Mouse (Mus musculus): ENCODE measurements at regions not wholly inside any gene's neighbourhood (a gene's known extent, or its start where the extent isn't known, plus 50 kb on each side); places are given as distances from the start of the nearest gene placed in this dataset.

DNA sequence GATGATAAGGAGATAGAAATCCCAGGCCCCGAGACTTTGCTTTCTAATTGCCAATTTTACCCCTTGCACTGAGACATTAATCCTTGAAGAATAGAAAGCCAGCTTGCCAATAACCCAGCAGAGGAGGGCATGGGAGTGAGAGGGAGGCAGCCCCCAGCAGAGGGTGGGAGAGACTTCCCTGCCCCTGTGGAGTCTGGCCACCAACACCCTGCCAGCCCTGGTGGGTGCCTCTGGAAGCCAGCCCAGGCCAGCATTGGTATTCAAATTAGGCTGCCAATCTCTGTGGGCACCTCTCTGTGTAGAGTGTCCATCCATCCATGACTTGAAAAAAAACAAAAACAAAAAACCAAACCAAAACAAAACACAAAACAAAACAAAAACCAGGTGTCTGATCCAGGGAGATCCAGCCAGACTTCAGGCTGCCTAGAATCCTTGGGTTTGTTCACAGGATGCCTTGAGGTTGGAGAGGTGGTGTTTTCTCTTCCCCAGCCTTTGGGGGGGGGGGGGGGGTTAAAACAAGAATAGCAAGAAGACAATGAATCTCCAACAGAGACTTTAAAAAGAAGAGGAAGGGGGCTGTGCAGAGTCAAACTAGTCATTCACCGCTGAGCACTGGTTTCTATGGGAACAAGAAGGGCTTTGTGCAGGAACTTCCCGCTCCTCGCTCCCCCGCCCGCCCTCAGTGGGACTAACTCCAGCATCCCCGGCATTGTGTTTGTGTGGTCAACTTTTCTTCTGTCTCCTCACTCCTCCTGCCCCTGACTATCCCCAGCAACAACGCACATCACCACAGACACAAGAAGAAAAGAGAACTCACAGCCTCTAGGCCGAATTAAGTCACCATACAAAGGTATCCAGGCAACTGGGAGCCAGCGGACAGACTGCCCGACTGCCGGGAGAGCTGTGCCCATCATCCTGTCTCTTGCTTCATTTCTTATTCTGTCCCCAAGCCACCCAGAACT is 236.3 kb upstream of the Pabpc6 start:
- peak; percentile 46 for DNase-seq

DNA sequence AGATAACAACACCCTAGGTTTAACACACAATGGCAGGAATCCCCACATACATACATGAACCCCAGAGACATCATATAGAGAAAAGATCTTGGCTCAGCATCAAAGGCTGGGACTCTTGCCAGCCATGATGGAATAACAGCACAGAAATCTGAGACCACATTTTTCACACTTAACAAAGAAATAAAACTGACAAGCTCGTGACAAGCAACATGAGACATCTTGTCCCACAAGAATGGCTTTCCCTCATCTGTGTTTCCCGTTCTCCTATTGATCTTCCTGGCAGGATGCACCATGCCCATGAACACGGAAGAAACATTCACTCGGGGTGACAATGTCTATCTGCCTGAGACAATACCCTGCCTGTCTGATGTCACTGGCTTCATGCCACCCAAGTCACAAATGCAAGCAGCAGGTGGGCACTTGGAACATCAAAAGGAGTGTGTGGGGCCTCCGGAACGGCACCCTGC is 235.0 kb upstream of the Pabpc6 start:
- no peak for DNase-seq

DNA sequence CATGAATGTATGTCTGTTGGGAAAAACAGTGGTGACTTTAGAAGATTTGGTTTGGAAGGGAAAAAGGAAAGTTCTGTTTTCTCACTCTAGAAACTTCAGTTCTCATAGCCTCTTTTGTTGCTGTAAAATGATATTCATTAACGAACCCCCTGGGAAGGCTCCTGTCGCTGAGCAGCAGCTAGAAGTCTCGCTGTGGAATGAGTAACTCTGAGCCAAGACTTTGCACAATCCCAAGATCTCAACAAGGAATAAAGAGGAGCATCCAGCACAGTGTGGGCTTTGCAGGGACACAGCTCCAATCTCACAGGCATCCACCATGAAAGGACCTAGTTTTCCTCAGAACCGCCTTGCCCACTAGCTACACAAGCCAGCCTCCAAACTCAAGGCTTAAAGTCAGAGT is 233.8 kb upstream of the Pabpc6 start:
- DNase-seq, result no peak

DNA sequence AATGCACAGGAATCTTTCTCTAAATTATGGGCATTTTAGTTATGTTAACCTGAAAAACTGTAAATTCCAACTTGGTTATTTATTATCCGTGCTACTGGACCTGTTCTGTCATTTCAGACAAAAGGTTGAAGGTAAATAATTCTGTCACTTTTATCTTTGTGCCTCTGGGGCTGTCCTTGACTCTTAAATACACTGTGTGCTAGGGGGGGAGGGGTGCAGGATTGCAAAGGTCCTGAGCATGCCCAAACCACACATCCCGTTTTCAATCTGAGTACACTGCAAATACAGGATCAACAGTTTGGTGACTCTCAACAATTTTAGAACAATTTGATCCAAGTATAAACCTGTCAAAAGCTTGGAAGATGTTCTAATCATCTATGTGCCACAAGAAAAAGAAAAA is 227.4 kb upstream of the Pabpc6 start:
- no peak for DNase-seq

DNA sequence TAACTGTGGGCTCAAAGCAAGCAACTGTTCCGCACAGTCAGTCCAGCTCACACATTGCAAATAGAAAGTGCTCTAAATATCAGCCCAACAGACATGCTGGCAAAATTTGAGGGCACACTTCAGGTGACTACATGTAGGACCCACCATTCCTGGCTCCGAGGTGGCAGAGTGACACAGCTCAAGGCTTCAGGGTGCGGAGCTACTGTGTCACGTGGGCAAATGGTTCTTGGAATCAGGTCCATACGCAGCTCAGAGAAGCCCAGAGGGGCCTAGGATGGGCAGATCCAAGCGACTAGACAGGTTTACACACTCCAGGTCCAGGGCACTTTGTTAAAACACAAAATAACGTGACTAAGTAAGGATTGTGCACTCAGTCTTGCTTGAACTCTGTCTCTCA is 226.2 kb upstream of the Pabpc6 start:
- DNase-seq, result no peak

DNA sequence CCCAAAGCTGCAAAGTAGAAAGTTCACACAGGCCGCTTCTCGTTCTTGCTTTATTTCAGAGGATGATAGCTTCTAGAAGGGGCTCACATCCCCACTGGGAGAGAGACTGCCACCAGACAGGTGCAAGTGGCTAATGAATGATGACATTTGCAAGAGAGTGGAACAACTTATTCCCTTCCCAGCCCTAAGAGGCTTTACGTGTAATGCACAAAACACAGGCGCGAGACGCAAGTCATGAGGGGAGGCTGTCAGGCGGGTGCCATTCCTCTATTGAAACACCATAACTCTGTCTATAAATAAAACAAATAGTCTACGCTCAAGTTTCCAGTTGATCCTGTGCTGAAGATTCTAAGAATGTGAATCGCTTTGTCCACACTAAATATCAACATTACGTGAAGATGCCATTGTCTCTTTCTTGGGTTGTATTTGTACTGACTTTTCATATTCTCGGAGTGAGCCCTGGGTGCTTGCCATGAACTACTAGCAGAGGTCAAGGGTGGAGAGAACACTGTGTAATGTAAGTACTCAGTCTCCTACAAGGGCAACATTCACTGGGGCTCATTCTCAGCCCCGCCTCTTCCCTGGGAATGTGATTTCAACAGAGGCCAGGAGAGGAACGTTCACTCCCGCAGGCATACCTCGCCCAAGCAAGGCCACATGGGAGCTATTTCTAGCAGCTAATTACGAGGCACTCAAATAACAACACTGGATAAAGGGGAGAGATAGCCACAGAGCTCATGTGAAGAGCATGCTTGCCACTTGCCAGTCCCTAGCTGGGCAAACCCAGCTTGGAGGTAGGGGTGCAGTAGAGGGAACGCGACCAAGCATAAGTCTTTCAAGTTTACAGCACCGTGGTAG is 225.5 kb upstream of the Pabpc6 start:
- DNase-seq, result peak; percentile 78

DNA sequence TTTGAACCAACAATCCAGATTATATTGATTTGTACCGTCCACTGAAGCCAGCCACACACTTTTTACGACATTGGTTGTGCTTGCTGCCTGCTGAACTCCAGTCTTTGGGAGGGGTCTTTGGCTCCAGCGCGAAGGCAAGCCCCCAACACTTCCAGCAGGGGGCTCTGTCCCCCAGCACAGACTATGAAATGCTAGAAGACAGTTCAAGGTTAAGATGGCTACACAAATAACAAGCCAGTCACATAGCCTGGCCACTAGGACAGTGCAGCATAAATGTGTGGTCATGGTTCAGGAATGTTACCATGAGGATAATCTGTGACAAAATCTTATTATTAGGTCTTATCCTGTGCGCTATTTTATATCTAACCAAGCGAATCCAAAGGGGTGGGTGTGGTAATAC is 224.4 kb upstream of the Pabpc6 start:
- peak; percentile 69 for DNase-seq

DNA sequence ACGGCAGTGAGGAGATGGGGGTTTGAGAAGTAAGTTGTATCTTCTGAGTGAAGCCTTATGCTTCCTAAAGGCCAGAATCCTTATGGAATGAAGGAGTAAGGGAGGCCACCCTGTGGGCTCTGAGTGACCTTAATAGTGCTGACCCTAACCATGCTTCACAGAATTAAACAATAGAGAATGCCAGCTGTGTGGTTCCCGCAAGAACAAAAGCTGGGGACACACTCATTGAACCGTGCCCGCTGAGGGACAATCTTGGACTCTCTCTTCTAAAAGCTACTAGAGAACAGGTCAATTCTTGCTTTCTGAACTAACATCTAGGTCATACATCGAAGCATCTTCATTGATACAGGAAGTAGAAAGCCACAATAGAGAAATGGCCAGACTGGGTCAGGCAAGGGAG is 223.3 kb upstream of the Pabpc6 start:
- DNase-seq, result no peak

DNA sequence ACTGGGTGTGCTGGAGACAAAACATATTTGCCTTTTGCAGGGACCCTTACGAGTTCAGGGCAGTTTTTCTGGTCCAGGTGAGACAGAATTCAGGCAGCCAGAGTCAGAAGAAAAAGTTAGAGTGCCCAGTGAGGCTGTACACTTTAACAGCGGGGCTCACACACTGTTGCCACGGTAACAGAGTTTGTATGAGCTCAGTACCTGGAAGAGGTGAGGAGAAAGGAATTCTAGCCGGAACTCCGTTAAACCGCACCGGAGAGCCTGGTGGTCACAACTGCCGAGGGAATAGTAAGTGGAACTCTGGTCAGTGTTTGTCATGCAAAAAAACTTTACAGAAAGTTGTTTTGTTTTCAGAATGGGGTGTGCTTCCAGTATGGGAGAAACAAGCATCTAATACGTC is 222.6 kb upstream of the Pabpc6 start:
- DNase-seq, result no peak

DNA sequence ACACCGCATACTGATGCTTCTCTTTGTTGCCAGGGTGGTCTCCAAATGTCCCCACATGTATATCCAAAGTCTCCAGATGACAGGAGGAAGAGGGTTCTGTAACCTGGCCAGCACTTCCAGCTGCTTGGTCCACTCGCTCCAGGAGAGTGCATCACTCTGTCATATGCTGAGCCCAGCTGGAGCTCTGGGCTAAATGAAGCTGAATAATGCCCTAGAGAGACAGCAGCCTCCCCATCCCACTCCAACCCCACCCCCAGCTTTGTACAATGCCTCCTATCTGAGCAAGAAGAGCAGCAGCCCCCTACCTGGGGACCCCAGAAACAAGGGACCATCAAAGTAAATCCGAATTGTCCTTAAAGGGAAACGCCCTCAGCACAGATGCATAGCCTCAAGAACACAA is 219.0 kb upstream of the Pabpc6 start:
- DNase-seq, result no peak

DNA sequence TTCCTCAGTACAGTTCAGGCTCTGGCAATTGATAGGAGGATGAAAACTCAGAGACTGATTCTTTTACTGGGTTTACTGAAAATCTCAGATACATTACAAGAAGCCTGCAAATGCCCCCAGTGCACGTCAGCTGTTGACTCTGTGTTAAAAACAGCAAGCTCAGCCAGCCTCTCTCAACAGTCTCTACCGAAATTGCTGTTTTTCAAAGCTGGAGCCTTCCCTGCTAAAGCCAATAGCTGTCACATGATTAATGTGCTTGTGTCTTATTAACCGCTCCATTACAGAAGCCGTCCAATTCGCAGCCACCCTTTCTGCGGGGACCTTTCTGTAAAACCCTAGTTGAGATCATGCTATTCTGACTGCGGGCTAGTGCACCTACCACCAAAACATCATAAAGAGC is 215.6 kb upstream of the Pabpc6 start:
- DNase-seq, result no peak

DNA sequence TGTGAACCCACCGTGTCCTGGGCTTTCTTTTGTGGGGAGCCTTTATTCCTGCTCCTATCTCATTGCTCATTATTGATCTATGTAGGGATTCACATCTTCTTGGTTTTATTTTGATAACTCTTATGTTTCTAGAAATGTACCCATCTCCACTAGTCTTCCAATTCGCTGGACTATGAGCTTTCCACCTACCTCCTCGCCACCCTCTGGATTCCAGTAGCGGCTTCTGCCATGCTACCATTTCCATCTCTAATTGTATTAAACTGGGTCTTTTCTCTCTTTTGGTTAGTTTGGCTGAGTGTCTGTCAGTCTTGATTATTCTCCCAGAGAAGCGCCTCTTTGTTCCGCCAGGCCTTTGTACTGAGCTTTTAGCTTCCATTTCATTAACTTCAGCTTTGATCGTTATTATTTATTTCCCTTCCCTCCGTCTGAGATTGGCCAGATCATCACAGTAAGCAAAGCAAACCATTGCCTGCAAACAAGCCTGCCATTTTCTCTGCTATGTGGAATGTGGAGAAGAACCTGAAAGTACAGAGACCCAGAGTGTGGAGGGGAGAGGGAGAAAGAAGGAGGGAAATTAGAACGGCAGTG is 213.2 kb upstream of the Pabpc6 start:
- DNase-seq, result no peak

DNA sequence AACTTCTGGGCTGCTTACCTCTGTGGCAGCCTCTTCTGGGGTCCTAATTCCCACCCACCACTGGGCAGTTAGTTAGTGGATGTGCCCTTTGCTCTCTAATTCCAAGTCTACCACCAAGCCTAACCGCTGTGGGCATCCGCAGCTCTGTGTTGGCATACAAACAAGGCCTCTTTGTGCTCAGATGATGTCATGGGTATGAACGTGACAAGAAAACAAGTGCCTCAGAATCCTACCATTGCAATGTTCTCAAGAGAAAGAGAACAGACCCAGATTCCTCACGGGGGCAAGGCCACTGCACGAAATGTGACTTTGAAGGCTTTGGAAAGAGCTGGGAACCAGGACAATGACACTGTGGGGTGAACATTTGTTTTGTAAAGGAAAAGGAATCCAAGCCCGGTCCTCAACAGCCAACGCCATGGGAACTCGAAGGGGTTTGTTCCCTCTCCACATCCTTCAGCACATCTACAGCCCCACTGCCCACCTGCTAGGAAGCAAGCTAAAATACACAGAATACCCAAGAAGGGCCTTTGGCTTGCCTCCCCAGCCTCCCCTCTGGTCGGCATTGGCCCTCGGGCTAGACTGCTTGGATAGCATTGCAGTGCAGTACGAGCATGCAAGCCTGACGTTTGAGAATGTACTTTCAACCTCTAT is 210.2 kb upstream of the Pabpc6 start:
- DNase-seq, result no peak

DNA sequence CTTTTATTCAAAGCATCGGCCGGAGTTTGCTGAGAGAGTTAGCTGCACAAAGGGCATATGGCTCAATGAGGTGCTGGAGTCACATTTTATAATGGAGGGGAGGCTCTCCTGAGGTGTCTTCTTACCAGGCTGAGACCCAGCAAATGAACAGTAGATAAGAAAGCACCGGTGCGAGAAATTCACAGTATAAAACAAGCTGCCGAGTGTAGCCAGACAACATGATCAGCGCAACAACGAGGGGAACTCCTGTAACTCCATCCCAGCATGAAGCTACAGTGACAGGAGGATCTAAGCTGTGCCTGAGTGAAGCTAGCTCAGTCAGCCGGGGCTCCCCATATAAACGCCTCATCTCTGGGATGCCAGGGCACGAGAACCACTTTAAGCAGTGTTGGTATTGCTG is 204.2 kb upstream of the Pabpc6 start:
- no peak for DNase-seq

DNA sequence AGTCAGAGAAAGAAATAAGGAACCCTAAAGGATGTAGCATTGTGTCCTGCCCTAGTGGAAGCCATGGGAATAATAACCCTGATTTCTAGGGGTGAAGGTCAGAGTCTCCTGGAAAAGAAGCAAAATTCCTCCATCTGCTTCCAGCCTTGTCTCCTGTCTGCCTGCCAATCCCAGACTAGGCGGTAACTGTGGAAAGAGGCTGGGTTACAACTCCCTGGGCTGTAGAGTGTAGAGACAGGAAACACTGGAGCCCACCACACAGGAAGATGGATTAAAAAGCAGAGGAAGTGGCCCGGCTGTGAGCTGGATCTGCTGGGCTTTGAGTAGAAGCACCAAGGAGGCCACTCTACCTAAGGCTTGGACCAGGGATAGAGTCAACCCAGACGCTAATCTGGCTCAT is 200.7 kb upstream of the Pabpc6 start:
- peak; percentile 41 for DNase-seq

DNA sequence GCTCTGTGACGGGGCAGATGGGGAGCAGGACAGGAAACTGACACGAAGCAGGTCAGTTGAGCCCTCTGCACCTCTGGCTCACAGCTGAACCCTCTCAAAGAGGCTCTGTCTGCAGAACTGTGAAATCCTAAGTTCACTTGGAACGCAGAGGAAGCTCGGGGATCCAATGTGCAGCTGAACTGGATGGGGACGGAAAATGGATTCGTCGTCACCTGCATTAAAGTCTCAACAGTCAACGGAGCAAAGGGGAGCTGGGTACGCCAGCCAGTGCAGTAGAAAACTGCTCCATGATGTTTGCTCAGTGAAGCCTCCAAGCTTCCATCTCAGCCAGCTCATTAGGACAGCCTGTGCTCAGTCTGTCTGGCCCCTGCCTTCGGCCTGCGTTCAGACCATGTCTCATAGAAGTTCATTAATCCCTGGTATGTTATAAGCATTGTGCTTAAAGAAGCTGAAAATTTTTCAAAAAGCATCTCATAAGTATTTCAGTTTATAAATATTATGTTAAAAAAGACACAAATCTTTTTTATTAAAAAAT is 199.3 kb upstream of the Pabpc6 start:
- no peak for DNase-seq

DNA sequence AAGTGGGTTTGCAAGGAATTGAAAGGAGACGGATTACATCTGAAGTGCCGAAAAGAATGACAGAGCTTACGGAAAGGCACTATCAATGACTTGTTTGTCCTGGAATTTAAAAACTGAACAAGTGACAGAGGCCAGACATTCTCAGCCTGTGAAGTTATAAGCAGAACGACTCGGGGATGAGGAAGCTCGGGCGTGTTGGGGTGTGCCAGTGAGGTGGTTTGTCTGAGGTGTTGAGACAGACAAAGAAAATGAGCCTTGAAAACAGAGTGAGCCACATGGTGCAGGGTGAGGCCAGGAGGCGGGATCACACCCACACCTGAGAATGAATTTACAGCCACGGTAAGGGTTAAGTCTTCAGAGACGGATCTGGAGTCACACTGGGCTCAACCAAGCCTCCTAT is 194.7 kb upstream of the Pabpc6 start:
- DNase-seq, result no peak

DNA sequence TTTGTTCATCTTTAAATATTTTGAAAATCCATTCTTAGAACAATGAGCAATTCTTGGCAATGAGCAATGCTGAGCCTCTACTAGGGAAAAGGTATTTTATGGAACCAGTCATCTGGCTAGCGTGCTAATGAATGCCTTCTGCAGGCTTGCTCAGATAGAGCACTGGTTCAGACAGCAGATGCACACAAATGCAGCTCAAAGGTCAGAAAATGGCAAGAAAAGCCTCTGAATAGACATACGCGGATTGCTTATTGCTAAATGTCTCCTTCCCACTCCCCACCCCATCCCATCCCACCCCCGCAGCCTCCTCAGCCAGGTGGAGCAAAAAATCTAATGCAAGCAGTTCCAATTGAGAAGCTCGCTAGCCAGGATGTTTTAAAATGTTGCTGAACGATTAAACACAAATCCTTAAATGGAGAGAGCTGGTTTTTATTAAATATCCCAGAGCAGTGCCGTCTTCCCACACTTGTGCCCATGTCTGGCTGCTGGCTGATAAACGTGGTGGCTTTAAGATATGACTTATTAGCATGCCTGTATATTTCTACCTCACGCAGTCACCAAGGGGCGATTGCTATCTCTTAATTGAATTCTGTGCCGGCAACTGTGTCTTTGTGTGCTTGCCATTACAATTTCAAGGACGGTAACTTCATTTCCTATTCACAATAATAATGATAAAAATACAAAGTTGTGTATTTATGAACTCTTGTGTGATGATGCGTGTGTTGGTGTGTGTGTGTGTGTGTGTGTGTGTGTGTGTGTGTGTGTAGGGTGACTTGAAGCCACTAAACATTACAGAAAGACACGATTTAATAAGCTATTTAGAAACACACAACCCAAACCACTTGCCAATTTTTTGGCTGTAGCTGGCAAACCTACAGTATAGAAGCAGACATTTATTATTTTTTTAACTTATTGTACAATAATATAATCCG is 192.7 kb upstream of the Pabpc6 start:
- DNase-seq, result no peak

DNA sequence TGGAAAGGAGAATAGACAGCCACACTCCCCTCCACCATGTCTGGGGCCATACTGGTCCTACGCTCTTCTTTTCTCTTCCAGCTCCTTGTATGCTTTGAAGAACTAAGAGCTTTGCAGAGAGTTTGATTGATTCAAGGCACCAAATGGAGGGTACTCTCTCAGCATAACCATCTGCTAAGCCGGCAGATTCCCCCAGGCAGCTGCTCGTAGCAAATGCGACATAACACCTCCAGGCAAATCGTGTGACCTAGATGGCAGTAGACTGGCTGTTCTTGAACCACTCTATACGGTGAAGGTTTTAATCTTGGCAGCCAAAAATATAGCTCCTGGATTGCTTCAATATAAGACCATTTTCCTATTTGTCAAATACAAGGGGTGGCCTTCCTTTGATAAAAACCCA is 191.8 kb upstream of the Pabpc6 start:
- no peak for DNase-seq

DNA sequence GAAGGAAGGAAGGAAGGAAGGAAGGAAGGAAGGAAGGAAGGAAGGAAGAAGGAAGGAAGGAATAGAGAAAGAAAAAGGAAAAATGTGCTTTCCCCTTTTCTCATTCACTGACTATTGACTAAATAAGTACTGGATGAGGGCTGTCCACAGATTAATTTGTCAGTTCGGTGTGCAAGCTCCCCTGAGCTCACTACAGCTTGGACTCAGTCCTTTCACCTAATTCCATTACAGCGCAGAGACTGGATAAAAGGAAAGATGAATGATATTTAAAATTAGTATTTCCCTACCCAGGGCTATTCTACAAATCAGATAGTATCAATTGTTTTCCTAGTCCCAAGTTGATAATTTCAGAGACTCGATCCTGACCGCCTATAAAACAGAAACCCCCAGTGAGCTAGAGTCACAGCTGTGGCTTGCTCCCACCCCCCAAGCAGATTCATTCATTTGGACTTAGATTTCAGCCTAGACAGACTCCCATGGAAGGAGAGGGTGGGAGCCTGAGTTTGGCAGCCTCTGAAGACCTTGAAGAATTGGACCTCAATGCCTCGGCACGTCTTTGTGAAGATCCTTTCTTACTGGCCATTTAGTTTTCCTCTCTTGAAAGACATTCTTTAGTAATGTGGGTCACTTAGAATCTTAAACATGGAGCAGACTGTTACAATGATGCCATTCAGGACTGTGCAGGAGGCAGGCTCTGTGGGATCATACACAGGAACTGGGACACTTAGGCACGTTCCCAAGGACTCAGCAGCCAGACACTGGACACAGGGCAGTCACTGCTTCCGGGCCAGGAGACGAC is 179.2 kb upstream of the Pabpc6 start:
- DNase-seq, result peak; percentile 17
